Mouse (Mus musculus) brain, embryonic 14.5 days (tissue): ENCODE measurements around the gene N4bp2. TPM values are rescaled to one million over a fixed set of nuclear protein-coding genes. Genes with fewer than 3 reads are reported as not detected.
"Not testable (repeated sequence)": the region's sequence is repeated elsewhere in the genome, so short reads cannot be mapped to it uniquely, and the experiment has no call there.

ENCODE experiments used
- DNase-seq: peaks from one replicate; pipeline ENCODE4 v3.0.0-alpha.2; 2011; ENCODE audit warnings: low read depth
- CTCF ChIP-seq: fragments of 200-500 bp; IDR thresholded peaks from 2 replicates; pipeline ENCODE4 v1.5.1; 2012; ENCODE audit warnings: inconsistent platforms, mild to moderate bottlenecking, moderate library complexity, borderline replicate concordance; ENCODE audit not compliant: insufficient read depth, insufficient read length; ENCODE audit errors: extremely low read depth
- POLR2A ChIP-seq: fragments of 200-500 bp; IDR thresholded peaks from 2 replicates; pipeline ENCODE4 v1.6.1; 2012; ENCODE audit warnings: mild to moderate bottlenecking, inconsistent platforms, borderline replicate concordance; ENCODE audit not compliant: poor library complexity, insufficient read depth, insufficient read length, severe bottlenecking; ENCODE audit errors: extremely low read depth
- polyA plus RNA-seq: library from polyadenylated mRNA; depleted of rRNA; stranded (reverse); fragments of >200 nt; gene quantifications from 2 replicates; pipeline ENCODE4 v1.2.3, GENCODE M21; 2012; rRNA removed

N4bp2 gene
- 30.2 and 31.4 TPM in 2 replicates for polyA plus RNA-seq

DNA sequence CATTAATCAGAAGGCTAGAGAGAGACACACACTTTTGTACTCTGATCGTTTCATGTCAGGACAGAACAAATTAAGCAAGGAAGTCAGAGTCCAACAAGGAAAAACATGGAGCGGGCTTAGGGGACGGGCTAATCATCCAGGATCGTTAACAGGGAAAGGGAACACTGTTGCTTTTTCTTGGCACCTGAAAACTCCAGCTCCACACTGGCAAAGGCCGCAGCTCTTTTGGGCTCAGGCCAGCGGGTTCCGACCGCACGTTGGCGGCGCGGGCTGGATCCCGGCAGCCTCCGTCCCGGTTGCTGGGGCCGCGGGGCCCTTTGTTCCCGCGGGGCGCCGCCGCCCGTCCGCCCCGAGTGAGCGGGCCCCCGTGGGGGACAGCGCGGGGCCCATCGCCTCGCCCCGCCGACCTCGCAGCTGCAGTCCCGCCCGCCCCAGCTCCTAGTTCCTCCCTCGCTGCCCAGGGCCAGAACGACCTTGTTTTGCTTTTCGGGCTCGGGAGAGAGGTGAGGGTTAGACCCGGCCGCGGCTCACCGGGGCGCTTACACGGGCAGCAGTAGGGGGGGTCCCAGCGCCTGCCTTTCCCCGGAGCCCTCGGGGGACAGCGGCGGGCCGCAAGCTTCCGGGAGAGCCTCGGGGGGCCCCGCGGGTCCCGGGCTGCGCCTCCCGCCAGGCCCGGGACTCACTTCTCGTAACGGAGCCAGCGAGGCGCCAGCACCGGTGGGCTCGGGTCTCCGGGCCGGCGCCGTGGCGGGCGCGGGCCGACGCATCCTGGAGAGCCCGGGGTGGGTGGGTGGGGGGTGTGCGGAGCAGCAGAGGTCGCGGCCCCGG is at the start of gene N4bp2:
TSS of gene N4bp2 (plus strand) at position 434 of the 828 bp plus-strand sequence.
- DNase-seq, result peak; percentile 85
- TF ChIP-seq POLR2A (peak; percentile 44; the same call in 1 of the 2 replicates), CTCF (no peak)

- TF ChIP-seq POLR2A (no peak), CTCF (no peak)
- no peak for DNase-seq
Observed at GRCm38 (mm10) chr5:65715084-65715483, 48.2 kb upstream of the N4bp2 start.

DNA sequence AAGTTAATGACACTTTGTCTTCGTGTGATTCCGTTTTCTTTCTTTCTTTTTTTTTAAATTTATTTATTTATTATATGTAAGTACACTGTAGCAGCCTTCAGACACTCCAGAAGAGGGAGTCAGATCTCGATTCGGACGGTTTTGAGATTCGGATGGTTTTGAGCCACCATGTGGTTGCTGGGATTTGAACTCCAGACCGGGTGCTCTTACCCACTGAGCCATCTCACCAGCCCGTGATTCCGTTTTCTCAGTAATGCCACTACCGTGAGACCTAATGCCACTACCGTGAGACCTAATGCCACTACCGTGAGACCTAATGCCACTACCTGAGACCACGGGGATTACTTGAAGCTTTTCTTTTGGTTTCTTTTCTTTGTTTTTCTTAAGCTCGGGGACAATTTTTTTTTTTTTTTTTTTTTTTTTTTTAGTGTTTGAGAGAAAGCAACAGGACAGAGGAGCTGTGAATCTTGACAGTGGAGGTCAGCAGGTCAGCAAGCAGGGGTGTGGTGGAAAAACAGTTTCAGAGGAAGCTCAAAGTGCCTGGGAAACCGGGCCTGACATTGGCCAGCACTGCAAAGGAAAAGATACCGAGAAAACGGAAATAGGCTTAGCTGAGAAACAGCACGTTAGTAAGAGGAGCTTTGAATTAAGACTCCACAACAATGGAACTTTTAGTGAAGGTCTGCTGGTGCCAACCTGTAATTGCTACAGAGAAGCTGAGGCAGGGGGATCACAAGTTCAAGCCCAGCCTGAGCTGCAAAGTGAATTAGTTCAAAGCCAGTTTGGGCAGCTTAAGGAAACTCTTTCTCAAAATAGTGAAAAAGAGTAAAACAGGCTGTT is 46.0 kb upstream of the N4bp2 start:
- no peak for DNase-seq
- TF ChIP-seq CTCF (no peak), POLR2A (no peak)

GRCm38 (mm10) chr5:65717903-65718211 is 45.5 kb upstream of the N4bp2 start:
- DNase-seq, result not testable (repeated sequence)

- TF ChIP-seq POLR2A, result no peak
- no peak for TF ChIP-seq CTCF
- no peak for DNase-seq
Observed at GRCm38 (mm10) chr5:65718368-65718767, 45.0 kb upstream of the N4bp2 start.

GRCm38 (mm10) chr5:65724311-65725054 is 38.8 kb upstream of the N4bp2 start:
- no peak for TF ChIP-seq POLR2A
- peak; percentile 48; the same call in 1 of the 2 replicates for TF ChIP-seq CTCF
- peak; percentile 86 for DNase-seq

- DNase-seq, result peak; percentile 33
- TF ChIP-seq POLR2A (no peak), CTCF (no peak)
Observed at GRCm38 (mm10) chr5:65731173-65732007, 31.9 kb upstream of the N4bp2 start.

GRCm38 (mm10) chr5:65735601-65736000 is 27.7 kb upstream of the N4bp2 start:
- no peak for DNase-seq
- TF ChIP-seq POLR2A, result no peak
- TF ChIP-seq CTCF, result no peak

- no peak for TF ChIP-seq POLR2A
- TF ChIP-seq CTCF, result no peak
- DNase-seq, result no peak
Observed at GRCm38 (mm10) chr5:65739366-65739765, 24.0 kb upstream of the N4bp2 start.

- no peak for TF ChIP-seq CTCF
- TF ChIP-seq POLR2A, result no peak
- DNase-seq, result no peak
Observed at GRCm38 (mm10) chr5:65746908-65747307, 16.4 kb upstream of the N4bp2 start.
